Mouse (Mus musculus) left cerebral cortex, adult 9 months (tissue): ENCODE measurements around the gene Rtkn.

ENCODE experiments used
- DNase-seq, 2 experiments: peaks; one replicate each; pipeline ENCODE4 v3.0.0; 2022; ENCODE audit warnings: low spot score in 2 of 2

Rtkn gene

DNA sequence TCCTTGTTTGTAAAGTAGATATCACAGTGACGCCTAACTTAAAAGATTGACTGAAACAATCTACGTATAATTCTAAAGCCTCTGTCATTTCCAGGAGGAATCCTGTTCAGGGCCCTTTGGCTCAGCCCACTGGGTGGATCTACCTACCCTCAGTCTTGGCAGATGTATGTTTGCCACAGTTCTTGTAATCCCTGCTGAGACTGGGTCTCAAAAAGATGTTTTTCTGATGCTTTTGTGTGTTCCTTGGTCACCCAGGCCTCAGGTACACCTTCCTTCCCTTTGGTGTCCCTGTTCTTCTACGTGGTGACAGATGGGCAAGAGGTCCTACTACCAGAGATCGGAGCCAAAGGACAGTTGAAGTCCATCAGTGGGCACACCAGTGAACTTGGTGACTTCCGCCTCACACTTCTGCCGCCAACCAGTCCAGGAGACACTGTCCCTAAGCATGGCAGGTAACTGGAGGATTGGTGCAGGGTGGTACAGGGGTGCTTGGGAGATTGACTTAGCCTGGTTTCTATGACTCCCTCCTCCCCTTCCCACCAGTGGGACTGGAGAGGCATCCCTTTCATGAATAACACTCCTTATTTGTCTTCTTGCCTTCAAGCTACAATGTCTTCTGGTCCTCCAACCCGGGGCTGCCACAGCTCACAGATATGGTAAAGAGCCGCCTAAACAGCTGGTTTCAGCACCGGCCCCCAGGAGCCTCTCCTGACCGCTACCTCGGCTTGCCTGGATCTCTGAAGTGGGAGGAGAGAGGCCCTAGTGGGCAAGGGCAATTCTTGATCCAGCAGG lies 18.7 kb upstream of the Rtkn start:
- DNase-seq, result no peak

DNA sequence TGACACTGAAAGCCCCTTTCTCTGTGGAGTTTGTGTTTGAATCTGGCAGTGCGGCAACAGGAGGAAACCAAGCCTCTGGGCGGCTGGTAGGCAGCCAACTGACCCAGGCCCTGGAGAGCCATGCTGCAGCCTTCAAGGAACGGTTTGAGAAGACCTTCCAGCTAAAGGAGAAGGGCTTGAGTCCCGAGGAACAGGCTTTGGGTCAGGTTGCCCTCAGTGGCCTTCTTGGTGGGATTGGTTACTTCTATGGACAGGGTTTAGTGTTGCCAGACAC lies 18.2 kb upstream of the Rtkn start:
- DNase-seq, result no peak

DNA sequence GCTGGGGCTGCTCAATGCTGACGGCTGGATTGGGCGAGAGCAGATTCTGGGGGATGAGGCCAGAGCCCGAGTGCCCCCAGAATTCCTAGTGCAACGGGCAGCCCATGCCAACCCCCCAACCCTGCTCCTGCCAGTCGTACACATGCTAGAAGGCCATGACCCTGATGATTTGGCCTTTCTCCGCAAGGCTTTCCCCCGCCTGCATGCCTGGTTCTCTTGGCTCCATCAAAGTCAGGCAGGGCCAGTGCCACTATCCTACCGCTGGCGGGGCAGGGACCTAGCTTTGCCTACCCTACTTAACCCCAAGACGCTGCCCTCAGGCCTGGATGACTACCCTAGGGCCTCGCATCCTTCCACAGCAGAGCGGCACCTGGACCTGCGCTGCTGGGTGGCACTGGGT lies 17.6 kb upstream of the Rtkn start:
- no peak for DNase-seq

DNA sequence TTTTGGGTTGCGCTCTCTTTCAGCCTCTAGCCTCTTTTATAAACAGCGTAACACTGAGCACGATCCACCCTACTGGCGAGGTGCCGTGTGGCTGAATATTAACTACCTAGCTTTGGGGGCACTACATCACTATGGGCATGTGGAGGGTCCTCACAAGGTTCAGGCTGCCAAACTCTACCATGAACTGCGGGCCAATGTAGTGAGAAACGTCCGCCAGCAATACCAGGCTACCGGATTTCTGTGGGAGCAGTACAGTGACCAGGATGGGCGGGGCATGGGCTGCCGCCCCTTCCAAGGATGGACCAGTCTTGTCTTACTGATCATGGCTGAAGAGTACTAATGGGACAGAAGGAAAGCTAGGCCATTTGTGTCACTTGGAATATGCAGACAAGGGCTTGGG lies 16.9 kb upstream of the Rtkn start:
- DNase-seq, result no peak

DNA sequence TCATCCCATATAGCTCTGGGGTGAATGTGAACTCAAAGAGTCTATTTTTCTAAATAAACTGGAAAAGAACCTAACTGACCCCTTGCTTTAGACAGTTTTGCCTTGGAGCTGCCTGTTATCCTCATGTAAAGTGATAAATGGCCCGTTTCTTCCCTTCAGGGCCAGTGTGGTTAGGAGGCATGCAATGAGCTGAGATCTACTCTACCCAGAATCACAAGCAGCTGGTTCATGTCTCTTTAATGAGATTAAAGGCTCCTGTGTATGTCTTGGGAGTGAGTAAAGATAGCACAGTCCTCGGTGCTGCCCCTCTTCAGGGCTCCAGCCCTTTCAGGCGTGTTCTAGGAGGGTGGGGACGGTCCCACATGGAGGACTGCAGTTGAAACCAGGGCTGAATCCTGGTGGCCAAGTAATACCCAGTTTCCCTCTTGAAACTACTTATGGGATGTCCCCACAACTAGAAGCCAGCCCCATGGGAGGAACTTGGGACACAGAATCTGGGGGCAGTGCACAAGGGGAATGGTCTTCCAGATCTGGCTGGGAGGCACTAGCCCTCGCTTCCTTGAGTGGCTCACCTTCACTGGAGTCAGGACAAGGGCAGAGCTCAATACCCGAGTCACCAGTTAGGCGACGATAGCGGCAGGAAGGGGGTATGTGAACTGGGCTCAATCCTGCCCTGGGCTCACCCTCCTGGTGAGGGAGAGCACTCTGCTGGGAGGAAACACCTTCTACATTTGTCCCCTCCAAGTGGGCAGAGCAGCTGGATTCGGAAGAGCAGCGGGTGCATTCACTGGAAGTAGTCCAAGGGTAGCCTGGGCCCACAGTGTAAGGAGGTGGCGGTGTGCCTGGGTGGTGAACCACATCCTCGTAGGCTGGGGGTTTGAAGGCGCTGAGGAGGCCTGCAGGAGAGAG lies 16.2 kb upstream of the Rtkn start:
- no peak for DNase-seq

DNA sequence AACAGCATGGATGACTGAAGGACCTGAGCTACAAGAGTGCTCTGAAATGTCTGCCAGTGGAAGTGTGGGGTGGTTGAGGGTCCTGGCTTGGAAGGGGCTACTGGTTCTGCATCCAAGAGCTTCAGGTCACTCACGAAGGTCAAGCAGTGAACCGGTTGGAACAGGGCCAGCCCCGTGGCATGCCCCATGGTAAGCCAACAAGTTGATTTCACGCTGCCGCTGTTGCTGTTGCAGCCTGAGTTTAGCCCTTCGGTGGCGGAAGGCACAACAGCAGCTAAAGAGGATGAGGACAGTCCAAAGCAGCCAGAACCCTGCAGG lies 15.6 kb upstream of the Rtkn start:
- no peak for DNase-seq

DNA sequence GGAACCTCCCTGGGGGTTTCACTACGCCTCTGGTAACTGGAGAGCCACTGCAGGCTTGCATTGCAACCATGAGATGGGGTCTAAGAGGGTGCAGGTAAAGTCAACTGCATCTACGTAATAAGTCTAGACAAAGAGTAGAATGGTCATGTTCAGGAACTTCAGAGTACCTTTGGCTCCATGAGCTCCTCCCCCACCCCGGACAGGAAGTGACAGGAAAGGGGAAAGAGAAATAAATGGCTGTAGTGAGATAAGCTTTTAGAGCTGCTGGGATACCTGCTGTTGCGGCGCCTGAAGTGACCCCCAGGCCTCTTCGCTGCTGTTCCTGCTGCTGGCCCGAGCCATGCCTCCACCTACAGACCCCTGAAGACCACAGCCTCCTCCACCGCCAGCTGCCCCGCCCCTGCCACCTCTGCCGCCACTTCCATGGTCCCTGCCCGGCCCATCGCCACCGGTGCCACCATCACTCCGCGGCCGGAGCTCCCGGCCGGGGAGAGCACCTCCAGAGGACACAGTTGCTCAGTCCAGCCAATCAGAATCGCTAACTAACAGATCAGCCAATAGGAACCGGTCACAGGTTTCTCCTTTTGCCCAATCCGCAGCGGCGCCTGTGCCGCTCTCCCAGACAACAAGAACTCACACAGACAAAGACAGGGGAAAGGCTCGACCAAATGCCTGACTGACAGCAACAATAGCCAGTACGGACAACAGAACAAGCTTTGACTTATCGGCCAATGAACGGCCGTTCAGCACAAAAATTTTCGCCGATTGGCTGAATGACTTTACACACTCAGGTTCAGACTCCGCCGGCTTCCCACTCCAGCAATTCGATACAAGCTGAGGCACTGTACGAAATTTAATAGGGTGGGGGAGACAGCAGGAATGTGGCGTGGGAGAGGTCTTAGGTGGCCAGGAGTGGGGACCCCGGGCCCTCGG lies 14.1 kb upstream of the Rtkn start, which contains the start of gene Wbp1:
Gene Wbp1 (minus strand): TSS at position 630 of the 933 bp plus-strand sequence.
- DNase-seq, result peak; percentile 98 to 99

DNA sequence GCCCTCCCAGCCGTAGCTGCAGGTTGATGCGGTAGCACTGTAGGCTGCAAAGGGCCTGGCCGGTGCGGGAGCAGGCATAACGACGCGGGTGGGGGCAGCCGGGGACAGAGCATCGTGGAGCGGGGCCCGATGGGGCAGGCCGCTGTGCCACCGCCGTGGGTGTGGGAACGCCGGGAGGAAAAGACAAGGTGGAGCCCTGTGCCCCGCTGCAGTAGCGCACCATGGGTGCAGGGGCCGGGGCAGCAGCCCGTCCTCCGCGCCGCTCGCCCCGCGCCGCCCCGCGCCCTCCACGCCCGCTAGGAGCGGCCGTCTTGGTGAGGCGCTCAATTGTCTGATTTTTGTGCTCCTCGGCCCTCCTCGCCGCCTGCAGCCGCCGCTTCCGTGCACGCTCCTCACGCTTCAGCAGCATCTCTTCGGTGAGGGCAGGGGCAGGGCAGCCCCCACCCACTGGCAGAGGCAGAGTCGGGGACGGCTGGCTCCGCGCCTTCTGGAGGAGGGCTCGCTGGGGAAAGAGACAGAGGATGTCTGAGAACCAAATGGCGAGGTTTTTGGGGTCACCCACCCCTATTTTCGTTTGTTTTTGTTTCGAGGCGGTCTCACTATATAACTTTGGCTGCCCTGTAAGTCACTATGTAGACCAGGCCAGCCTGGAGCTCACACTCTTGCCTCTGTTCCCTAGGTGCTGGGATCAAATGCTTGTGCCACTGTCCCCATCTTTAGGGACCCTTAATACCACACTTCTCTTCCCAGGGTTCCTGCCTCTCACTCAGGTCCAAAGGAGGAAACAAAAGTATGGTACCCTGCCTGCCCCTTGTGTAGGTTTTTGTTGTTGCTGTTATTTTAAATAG lies 13.2 kb upstream of the Rtkn start:
- no peak for DNase-seq

DNA sequence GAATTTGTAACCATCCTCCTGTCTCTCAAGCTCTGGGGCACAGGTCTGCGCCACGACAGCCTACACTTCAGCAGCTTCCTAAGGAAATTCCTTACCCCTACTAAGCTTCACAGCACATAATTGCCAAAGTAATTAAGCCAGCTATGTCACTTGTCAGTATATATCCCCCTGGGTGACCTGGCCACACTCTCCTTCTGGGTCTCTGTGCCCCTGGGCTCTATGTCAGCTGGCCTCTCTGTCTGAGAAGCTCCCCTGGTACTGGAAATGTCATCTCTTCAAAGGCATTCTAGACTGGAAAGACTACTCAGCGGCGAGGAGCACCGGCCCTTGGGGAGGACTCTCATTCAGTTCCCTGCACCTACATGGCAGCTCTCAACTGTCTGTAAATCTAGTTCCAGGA lies 12.3 kb upstream of the Rtkn start:
- no peak for DNase-seq

DNA sequence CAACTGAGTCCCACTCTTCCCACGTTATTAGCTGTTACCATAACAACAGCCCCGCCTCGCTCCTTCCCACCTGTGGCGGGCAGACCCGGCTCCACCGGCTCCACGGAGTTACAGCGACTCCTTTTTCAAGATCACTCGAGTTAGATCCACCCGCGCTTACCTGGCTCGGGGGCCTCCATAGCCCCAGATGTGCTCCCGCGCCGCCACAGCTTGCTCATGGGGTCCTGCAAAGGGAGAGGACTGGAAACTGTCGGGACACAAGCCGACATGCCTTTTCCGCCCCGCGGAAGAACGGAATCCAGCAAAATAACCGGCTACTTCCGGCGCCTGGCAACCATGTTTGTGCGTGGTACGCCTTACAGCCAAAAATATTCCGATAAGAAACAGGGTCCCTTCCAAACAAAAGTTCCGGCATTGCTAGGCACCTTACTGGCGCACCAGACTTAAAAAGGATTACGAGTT lies 10.4 kb upstream of the Rtkn start:
- peak; percentile 84 to 92 for DNase-seq

DNA sequence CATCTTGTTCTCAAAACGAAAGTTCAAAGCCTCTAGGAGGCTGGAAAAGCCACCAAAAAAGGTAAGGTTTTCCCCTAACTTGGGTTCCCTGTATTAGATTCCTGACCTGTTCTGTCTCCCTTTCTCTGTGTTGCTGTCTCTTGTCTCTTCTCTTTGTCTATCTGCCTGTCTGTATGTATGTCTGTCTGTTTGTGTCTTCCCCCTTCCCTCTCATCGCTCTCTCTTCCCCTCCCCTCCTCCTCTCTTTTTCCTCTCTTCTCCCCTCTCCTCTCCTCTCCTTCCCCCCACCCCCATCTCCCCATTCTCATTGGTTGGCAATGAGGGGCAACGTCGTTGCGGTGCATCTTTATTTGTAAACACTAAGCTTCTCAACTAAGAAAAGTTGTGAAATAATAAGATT lies 9.9 kb upstream of the Rtkn start, which contains the start of gene Ino80b:
Gene Ino80b (minus strand): TSS at position 101 of the 400 bp plus-strand sequence.
- DNase-seq, result no peak

DNA sequence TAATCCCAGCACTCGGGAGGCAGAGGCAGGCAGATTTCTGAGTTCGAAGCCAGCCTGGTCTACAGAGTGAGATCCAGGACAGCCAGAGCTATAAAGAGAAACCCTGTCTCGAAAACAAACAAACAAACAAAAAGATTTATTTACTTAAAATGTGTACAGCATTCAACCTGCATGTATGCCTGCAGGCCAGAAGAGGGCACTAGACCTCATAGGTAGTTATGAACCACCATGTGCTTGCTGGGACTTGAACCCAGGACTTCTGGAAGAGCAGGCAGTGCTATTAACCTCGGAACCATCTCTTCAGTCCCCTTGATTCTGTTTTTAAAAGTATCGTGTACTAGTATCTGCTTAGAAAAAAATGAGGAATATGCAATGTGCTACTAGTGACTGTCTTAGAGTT lies 7.8 kb upstream of the Rtkn start:
- DNase-seq, result no peak

DNA sequence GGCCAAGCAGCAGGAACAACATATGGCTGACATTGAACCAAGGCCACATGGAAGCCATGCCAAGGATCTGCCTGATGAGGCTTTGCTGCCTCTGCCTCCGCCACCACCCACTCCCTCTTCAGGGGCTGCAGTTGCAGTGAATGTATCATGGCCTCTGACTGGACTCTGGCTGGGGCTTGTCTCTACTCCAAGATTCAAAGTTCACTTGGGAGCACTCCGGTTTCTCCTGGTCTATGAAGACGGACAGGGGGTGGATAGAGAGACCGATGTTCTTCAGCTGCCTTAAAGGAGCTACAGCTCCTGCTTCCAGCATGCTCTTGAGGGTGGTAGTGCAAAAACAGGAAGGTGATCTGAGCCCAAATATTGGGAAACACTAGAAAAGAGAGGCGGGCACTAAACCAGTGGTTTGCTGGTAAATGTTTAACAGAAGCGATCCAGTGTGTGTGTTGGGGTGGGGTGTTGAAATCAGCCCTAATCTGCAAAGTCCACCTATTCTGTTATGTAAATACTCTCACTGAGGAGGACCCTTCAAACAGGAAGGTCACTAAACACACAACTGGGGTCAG lies 3.7 kb upstream of the Rtkn start:
- no peak for DNase-seq

DNA sequence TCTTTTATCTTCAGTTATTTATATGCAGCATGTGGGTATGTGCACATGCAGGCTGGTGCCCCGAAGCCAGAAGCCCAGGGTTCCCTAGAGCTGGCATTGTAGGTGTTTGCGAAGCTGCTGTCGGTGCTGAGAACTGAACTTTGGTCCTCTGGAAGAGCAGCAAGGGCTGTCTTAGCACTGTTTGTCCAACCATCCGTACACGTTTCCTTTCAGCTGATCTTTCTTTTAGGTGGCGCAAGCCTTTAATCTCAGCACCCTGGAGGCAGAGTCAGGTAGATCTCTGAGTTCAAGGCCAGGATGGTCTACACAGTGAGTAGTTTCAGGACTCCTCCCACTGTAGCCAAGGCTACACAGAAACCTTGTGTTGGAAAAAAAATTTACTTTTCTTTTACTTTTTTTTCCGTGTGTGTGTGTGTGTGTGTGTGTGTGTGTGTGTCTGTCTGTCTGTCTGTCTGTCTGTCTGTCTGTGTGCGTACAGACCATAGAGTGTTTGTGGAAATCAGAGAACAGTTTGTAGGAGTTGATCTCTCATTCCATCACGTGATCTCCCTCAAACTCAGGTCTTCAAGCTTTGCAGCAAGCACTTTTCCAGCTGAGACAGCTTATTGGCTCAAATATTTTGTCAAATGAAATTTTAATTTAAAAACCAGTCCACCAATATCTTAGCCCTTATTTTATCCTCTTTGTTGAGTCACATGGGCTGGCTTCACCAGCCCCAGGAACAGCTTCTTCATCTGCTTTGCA lies 2.9 kb upstream of the Rtkn start:
- no peak for DNase-seq

DNA sequence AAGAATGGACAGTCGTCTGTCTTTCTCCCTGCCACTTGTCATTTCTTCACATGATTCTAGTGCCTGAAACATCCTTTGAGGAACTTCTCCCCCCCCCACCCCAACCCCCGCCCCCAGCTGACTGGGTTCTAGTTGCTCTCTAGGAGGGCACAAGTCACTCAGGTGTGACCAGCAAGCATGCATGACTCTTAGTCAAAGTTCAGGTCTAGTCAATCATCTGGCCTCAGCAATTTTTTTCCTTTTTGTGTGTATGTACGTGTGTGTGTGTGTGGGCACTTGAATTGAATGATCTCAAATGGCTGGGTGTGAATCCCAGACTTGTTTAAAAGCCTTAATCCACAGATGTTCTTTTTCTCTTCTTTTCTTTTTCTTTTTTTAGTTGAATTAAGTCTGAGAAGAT lies 1.0 kb upstream of the Rtkn start:
- no peak for DNase-seq

DNA sequence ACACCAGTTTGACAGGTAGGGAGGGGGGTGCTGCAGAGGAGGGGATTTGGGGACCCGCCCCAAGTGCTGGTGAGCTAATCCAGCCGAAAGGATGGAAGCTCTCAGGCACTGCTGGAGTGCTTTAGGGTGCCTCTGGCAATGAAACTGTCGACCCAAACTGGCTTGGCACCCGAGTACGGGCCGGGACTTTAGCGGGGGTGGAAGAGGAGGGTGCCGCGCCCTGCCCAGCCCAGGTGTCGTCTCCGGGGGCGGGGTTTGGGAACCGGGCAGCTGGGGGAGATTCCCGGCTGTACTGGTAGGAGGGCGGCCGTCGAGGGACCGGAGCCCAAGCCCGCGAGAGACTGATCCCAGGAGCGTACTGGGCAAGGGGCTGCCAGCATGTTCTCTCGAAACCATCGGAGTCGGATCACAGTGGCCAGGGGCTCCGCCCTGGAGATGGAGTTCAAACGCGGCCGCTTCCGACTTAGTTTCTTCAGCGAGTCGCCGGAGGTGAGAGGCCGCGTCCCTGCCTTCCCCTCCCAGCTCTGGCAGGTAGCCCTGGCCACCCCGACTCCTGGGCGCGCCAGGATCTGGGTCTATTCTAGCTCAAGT lies 403 bp downstream of the Rtkn start:
- DNase-seq, result no peak

DNA sequence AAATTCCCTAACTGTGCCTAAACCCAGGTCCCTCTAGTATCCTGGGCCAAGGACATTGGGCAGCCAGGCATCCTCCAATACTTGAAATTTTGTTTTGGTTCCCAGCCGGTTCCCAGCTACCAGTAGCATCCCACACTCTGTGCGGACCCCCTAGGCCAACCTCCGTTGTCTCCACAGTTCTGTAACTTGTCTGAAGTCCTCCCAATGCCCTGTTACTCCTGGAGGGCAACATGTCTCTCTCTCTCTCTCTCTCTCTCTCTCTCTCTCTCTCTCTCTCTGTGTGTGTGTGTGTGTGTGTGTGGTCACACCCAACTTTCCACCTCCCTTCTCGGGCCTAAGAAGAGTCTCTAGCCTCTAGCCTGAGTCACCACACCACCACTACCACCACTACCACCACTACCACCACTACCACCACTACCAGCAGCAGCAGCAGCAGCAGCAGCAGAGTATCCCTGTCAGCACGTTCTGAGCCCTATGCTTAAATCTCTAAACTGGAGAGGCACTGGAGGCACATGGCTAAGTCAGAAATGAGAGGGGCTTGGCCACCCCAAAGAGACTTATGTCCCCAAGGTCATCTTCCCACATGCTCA lies 1.1 kb downstream of the Rtkn start:
- no peak for DNase-seq

DNA sequence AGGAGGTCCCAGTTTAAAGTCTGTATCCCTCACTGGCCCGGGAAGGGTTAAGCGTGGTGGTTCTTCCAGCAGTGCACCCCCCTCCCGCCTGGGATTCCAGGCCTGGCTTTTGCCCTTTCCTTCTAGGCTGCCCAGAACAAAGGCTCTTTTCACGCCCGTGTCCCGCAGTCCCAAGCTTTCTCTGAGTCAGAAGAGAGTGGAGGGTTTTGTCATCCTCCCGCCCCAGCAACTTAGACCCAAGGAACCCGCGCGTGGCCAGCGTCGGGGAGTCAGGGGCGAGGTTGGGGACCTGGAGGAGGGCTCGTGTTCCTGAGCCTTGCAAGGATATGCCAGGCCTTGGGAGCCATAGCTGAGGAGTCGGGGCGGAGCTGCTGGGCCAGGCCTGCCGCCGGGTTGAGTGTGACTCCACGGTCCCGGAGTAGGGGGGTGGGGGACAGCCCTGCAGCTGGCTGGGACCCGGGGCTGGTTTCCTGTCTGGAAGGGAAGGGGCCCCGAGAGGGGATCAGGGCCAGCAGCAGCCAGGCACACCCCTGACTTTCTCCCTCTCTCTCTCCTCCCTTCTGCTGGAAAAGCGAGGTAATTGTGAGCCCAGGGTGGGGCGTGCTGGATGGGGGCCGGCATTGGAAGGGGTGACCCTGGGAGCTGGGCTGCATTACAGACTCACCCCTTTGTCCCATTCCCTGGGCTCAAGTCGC lies 1.8 kb downstream of the Rtkn start:
- DNase-seq, result no peak

DNA sequence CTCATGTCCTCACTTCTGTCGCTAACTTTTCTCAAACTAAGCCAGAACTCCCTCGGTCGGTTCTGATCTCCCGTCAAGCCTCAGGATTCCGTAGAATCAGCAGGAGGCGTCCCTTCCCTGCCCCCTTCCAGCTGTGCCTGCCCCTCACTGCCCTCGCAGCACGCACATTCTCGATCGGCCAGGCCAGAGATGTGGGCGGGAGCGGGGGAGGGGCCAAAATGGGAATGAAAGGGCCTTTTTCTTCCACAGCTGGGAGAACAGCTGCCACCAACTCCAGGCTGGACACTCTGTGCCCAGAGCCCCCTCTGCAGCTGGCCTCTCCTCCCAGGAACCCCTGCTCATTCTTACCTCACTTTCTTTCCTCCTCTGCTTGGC lies 2.3 kb downstream of the Rtkn start:
- peak; percentile 69 to 79 for DNase-seq
